Mouse (Mus musculus) testis, adult 2 months (tissue): ENCODE results near the gene Sell.

Experiments used
- CTCF ChIP-seq: fragments of 200-500 bp; IDR thresholded peaks from 2 replicates; pipeline ENCODE4 v1.5.1; 2012; ENCODE audit warnings: low read depth, mild to moderate bottlenecking, inconsistent platforms, low read length, moderate library complexity; ENCODE audit not compliant: control insufficient read depth, insufficient read depth, insufficient replicate concordance
- POLR2A ChIP-seq: fragments of 200-500 bp; IDR thresholded peaks from 2 replicates; pipeline ENCODE4 v1.6.1; 2012; ENCODE audit warnings: low read depth, mild to moderate bottlenecking, inconsistent platforms, low read length, moderate library complexity; ENCODE audit not compliant: control insufficient read depth

- TF ChIP-seq POLR2A (no peak), CTCF (no peak)
Measured at GRCm38 (mm10) chr1:164087872-164088271, 26.1 kb downstream of the Sell start.
